In genomic region chr4:150202702-150203101, GRCm38 (mm10) we compare ENCODE assay signal across 1 mouse cellular context.
TF ChIP-seq lines count a peak whose summit lies in the region.

No protein-coding gene starts in this region.

TF ChIP-seq in MEL, 35 proteins besides CTCF, POLR2A, EP300 and RAD21 (continued from another document):
- no peak for TF ChIP-seq CHD2 (IDR thresholded peaks at IDR 0.05; ENCODE audit: low read length)
- 0 out of 2 replicates have a peak, but pooled peaks have one; percentile 51 for TF ChIP-seq SIN3A (IDR thresholded peaks at IDR 0.05; ENCODE audit: low read length)
- peak; percentile 69 for TF ChIP-seq TBP (IDR thresholded peaks at IDR 0.05; ENCODE audit: low read depth, low read length)
- no peak for TF ChIP-seq BHLHE40 (IDR thresholded peaks at IDR 0.05; ENCODE audit: borderline replicate concordance, low read depth, low read length)
- TF ChIP-seq ZMIZ1 (IDR thresholded peaks at IDR 0.05; ENCODE audit: low read depth, low read length), result no peak
- no peak for TF ChIP-seq ZNF384 (IDR thresholded peaks at IDR 0.05; ENCODE audit: low read depth, low read length)
- TF ChIP-seq GABPA (IDR thresholded peaks at IDR 0.05; ENCODE audit: low read depth, low read length), result no peak
- no peak for TF ChIP-seq NRF1 (IDR thresholded peaks at IDR 0.05; ENCODE audit: insufficient read depth, low read depth, low read length, poor library complexity, severe bottlenecking)
- no peak for TF ChIP-seq MEF2A (IDR thresholded peaks at IDR 0.05; ENCODE audit: extremely low read depth, insufficient replicate concordance, low read depth, low read length, poor library complexity, severe bottlenecking)
- no peak for TF ChIP-seq TAL1 (IDR thresholded peaks at IDR 0.05; ENCODE audit: low read length)
- no peak for TF ChIP-seq SMC3 (IDR thresholded peaks at IDR 0.05; ENCODE audit: low read depth, low read length)
- peak; percentile 49; the same call in 1 of the 2 replicates for TF ChIP-seq MAZ (IDR thresholded peaks at IDR 0.05; ENCODE audit: low read depth, low read length)
- no peak for TF ChIP-seq E2F4 (IDR thresholded peaks at IDR 0.05; ENCODE audit: borderline replicate concordance, low read depth, low read length)
- no peak for TF ChIP-seq USF2 (IDR thresholded peaks at IDR 0.05; ENCODE audit: borderline replicate concordance in 1 of 2, insufficient read depth in 1 of 2, low read depth in 1 of 2, low read length in 2 of 2)
- TF ChIP-seq ETS1 (IDR thresholded peaks at IDR 0.05; ENCODE audit: low read depth, low read length), result no peak
- peak; percentile 64; the same call in 1 of the 2 replicates for TF ChIP-seq MXI1 (IDR thresholded peaks at IDR 0.05; ENCODE audit: low read depth, low read length)
- no peak for TF ChIP-seq NELFE (IDR thresholded peaks at IDR 0.05; ENCODE audit: low read depth, low read length)
- no peak for TF ChIP-seq MYB (IDR thresholded peaks at IDR 0.05; ENCODE audit: low read depth, low read length)
- TF ChIP-seq GATA1 (IDR thresholded peaks at IDR 0.05; ENCODE audit: low read depth, low read length), result peak; percentile 54; the same call in 1 of the 2 replicates
- peak; percentile 58 for TF ChIP-seq ELF1 (IDR thresholded peaks at IDR 0.05; ENCODE audit: low read depth, low read length)
- TF ChIP-seq HCFC1 (IDR thresholded peaks at IDR 0.05; ENCODE audit: low read depth, low read length), result no peak
- no peak for TF ChIP-seq UBTF (IDR thresholded peaks at IDR 0.05; ENCODE audit: borderline replicate concordance, insufficient read depth, low read depth, low read length)
- TF ChIP-seq POLR2AphosphoS5 (IDR thresholded peaks at IDR 0.05; ENCODE audit: borderline replicate concordance, low read depth, low read length), result no peak
- TF ChIP-seq ZKSCAN1 (IDR thresholded peaks at IDR 0.05; ENCODE audit: low read depth, low read length), result no peak
- peak; percentile 63 for TF ChIP-seq RCOR1 (IDR thresholded peaks at IDR 0.05; ENCODE audit: low read depth, low read length)
- TF ChIP-seq KAT2A (conservative IDR thresholded peaks at IDR 0.05; ENCODE audit: low read depth, low read length), result no peak
